Mouse (Mus musculus) brown adipose tissue, adult 24 weeks (tissue): Measurements from ENCODE around the gene Nipal4. TPM values are rescaled to one million over a fixed set of nuclear protein-coding genes. Genes with fewer than 3 reads are reported as not detected.

Experiments used
- H3K27ac ChIP-seq: fragments of 200-500 bp; replicated peaks from 2 replicates; pipeline ENCODE4 v1.5.1; 2012; ENCODE audit warnings: low read depth, mild to moderate bottlenecking, low read length
- H3K4me1 ChIP-seq: fragments of 200-500 bp; 2 replicates; pipeline ENCODE4 v1.6.1; 2012; ENCODE audit warnings: low read length, mixed read lengths; ENCODE audit not compliant: control insufficient read depth, insufficient read depth, insufficient read length
- H3K4me3 ChIP-seq: fragments of 200-500 bp; 2 replicates; pipeline ENCODE4 v1.5.1; 2012; ENCODE audit warnings: low read depth, mild to moderate bottlenecking, low read length, moderate library complexity; ENCODE audit not compliant: insufficient read depth
- polyA plus RNA-seq: library from polyadenylated mRNA; stranded (reverse); fragments of >200 nt; gene quantifications from 2 replicates; pipeline ENCODE4 v1.2.4, GENCODE M21; 2012; ENCODE audit not compliant: missing spikeins, insufficient read depth, insufficient read length

The Nipal4 gene
- polyA plus RNA-seq, 1 experiment, result not detected

DNA sequence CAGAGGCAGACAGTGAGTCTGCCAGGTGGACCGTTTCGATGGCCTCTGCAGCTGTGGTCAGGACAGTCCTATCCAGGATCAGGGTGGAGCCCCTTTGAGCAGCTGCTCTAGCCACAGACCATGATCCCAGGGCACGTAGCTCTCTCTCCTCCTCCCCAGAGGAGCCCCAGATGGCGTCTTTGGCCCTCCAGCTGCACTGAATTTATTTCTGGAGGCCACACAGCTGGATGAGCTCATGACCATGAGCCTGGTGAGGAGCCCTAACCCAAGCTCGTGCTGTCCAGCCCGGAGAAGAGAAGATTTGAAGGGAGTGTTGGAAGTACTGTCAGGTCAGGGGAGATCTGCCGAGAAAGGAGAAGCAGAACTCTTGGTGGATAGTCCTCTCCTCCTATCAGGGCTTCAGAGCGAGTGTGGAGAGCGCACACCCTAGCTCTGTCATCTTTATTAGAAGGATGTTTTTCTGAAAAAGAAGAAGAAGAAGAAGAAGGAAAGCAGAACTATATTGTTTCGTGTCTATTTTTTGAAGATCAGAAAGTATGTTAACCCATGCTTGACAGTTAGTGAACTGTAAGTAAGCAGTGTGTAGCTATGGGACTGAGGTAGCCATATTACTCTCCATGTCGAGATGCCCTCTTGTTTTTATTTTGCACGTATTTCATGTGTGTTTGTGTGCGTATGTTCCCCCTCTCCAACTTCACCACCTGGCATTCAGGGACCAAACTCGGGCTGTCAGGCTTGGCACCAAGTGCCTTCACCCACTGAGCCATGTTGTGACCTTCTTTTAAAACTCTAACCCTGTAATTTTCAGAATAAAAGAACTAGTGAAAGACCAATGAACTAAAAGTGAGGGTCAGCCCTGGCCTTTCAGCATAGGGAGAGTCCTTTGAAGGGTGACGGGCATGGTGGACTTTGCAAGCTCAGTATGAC lies 38.4 kb downstream of the Nipal4 start:
- no peak overlapping the region for H3K4me3 ChIP-seq
- peaks cover 6% of the 10 kb centered on the region for H3K4me1 ChIP-seq
- peak overlapping the region; percentile 48 for H3K27ac ChIP-seq

DNA sequence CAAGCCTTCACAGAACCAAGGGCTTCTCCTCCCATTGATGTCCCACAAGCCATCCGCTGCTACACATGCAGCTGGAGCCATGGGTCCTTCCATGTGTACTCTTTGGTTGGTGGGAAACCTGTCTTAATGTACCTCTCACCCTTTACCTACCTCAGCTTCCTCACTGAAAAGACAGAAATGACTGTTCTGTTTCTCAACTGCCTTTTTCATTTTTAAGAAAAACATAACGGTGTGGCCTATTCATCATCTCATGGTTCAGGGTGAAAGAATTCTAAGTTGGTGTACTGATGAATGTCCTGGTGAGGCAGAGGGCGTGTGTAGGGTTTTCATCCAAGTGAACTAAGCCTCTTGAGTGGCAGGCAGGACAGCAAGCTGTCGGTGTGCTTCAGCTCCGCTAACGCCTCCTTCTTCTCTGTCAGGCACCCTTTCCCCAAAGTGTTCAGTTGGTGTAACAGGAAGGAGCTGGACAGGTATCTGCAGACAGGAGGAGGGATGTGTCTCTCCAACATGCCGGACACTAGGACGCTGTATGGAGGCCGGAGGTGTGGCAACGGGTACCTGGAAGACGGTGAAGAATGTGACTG lies 39.4 kb downstream of the Nipal4 start:
- Histone ChIP-seq H3K4me1 (peaks cover 12% of the 10 kb centered on the region), H3K4me3 (no peak overlapping the region), H3K27ac (peak overlapping the region; percentile 48)

DNA sequence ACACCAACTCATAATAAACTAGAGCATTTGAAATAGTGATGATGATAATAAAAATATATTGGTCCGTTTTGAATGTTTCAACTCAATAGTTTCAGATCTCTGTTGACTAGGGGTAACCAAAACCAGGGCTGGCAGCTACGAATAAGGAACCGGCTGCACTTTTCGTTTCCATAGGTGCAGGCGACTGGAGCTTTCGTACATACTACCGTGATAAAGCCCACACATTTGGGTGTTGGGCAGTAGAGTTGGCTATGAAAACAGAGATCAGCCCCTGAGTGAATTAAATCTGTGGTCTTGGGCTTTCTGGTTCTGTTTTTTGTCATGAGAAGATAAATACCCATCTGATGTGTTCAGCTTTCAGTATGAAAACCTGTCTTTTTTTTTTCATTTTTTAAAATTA lies 40.0 kb downstream of the Nipal4 start:
- H3K4me3 ChIP-seq, result no peak overlapping the region
- peaks cover 12% of the 10 kb centered on the region for H3K4me1 ChIP-seq
- no peak overlapping the region for H3K27ac ChIP-seq

DNA sequence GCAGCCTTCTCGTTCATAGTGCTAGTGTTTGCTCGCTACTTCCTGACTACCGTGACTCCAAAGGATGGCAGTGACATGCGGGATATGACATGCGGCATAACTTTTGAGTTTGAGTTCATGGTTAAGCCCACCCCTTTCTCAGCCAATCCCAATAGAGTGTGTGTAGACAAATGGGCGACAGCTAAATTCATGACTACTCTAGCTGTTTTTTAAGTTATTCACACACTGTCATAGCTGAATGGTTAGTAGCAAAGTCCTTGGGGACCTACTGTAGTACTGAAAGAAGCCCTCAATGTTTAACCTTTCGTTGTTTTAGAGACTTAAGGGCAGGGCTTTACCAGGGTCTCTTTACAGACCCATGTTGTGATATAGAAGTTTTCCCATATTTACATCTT lies 40.5 kb downstream of the Nipal4 start:
- Histone ChIP-seq H3K4me3 (no peak overlapping the region), H3K27ac (no peak overlapping the region), H3K4me1 (peaks cover 12% of the 10 kb centered on the region)

DNA sequence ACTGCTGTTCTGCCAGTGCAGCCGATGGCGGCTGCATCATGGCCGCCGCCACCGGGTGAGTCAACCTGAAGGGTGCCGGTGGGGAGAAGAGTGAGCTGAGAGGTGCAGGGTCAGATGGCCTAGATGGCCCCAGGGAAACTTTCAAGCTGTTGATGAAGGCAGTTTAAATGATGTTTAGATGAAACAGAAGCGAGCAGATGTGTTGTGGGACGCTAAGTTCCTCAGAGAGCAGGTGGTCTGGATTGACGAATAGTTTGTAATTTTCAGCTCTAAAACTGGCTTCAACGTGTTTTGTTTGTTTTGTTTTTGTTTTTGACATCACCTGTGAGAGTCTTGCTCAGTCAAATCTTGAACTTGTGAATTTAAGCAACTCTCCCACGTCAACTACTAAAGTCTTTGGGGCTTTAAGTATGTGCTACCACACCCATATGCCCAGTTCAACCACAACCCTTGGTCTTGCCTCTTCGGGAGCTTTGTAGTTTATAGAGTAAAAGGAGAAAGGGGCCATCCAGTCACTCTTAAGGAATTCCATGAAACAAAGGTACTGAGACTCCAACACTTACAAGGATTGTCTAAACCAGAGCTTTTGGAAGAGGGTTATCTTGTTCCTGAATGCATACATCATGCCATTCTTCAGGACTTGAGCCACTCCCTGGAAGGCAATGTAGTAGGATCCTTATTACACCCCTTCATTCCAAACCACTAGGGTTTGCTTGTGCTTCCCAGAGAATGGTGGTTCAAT lies 41.0 kb downstream of the Nipal4 start:
- Histone ChIP-seq H3K4me1 (peaks cover 15% of the 10 kb centered on the region), H3K27ac (no peak overlapping the region), H3K4me3 (no peak overlapping the region)

DNA sequence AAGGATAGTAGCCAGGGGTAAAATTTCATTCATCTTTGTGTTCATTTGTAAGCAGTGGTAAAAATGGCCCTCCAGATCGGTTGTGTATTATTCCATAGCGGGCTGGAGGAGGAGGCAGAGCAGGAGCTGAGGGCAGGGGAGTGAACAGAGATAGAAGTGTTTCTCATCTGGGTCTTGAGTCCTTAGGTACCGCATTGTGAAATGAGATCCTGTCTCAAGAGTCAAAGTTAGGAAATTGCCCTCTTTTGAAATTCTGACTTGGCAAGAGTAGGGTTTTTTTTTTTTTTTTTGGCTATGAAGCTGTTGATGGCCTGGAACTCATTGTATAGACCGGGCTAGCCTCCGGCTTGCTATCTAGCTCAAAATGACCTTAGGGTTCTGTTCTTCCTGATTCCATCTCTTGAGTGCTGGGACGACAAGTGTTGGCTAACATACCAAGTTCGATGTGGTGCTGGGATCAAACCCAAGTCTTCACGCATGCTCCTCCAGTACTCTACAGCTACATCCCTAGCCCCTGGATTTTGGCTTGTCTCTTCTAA lies 42.9 kb downstream of the Nipal4 start:
- Histone ChIP-seq H3K4me1 (peaks cover 21% of the 10 kb centered on the region), H3K27ac (peak overlapping the region; percentile 37; the same call in 1 of the 2 replicates), H3K4me3 (no peak overlapping the region)

DNA sequence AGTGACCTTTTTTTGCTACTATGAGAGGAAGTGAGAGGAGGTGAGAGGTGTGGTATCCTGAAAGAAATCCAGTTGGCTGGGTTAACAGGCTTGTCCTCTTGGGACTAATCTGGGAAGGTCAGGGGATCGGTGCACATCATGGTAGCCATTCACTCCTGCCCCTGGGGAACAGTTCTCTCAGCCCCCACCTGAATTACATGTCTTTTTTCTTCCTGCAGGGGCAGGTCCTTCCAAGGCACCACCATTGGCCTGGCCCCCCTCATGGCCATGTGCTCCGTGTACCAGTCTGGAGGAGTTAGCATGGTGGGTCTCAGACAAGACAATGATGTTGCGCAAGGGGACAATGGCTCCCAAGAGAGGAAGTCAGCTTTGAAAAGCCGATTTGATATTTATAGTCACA lies 43.4 kb downstream of the Nipal4 start:
- peak overlapping the region; percentile 35 for H3K27ac ChIP-seq
- peaks cover 21% of the 10 kb centered on the region for H3K4me1 ChIP-seq
- no peak overlapping the region for H3K4me3 ChIP-seq

DNA sequence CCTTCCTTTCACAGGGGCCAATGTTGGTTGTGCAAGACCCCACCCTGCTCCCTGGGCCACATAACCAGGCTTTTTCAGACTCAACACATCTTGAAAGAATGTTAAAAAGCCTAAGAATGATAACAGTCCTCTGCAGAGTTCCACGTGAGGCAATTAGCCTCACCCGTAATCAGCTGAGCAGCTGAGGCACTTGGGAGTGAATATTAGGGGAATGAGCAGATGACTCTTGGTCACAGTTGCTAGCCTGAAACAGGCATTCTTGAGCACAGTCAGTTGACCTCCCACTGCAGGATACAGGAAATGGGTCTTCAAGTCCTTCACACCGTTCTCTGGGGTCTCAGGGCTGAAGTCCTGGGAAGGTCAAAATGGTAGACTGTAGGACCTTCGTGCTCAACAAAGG lies 44.6 kb downstream of the Nipal4 start:
- no peak overlapping the region for H3K4me3 ChIP-seq
- H3K4me1 ChIP-seq, result peaks cover 24% of the 10 kb centered on the region
- H3K27ac ChIP-seq, result no peak overlapping the region

DNA sequence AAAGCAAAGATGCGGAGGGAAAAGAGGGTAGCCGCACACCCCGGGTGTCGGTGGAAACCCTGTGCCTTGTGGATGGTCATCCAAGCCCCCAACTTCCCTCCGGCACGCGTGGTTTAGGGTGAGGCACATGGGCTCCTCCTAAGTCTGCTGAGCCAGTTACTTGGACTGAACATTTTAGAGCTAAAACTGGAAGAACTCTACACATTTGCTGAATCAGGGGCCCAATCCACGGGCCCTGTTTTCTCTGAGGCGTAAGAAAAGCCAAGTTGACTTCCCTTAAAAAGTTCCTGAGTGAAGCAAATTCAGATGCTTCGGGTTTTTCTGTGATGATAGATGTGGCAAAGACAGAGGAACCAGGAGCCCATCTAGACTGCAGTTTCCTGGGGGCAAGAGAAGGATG lies 46.2 kb downstream of the Nipal4 start:
- Histone ChIP-seq H3K4me3 (no peak overlapping the region), H3K4me1 (peaks cover 29% of the 10 kb centered on the region), H3K27ac (peak overlapping the region; percentile 19)

DNA sequence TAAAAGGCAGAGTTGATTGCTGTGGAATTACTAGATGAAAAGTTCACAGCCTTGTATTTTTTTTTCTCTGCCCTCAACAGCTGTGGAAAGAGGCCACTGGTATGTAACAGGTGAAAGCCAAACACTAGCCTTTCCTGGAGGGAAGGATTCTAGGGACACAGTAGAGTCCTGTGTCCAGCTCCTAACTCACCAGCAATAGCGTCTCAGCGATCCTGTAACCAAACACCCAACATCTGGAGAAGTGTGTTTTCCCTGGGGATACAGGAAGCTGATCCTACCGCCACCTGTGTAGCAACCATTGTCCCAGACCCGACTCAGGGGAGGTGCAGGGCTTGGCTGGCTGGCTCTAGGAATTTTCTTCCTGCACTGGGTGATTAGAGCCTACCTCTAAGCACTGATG lies 46.7 kb downstream of the Nipal4 start:
- Histone ChIP-seq H3K27ac (peak overlapping the region; percentile 19), H3K4me3 (no peak overlapping the region), H3K4me1 (peaks cover 29% of the 10 kb centered on the region)

DNA sequence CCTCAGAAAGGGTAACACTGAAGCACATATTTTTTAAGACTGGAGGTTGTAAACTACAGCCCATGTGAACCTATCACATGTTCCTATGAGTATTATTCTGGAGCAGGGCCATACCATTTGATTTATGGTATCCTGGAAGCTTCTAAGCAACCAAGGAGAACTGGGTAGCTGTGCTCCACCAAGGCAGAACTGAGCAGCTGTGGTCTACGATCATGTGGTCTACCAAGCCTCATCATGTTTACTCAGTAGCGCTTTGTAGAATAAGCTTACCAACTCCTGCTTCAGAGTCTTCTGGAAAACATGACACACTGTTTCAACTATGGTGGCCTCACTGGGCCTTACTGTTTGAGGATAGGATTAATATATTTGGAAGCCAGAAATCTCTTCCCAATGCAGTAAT lies 49.8 kb downstream of the Nipal4 start:
- H3K4me3 ChIP-seq, result no peak overlapping the region
- no peak overlapping the region; the same call in 1 of the 2 replicates for H3K27ac ChIP-seq
- H3K4me1 ChIP-seq, result peaks cover 23% of the 10 kb centered on the region

DNA sequence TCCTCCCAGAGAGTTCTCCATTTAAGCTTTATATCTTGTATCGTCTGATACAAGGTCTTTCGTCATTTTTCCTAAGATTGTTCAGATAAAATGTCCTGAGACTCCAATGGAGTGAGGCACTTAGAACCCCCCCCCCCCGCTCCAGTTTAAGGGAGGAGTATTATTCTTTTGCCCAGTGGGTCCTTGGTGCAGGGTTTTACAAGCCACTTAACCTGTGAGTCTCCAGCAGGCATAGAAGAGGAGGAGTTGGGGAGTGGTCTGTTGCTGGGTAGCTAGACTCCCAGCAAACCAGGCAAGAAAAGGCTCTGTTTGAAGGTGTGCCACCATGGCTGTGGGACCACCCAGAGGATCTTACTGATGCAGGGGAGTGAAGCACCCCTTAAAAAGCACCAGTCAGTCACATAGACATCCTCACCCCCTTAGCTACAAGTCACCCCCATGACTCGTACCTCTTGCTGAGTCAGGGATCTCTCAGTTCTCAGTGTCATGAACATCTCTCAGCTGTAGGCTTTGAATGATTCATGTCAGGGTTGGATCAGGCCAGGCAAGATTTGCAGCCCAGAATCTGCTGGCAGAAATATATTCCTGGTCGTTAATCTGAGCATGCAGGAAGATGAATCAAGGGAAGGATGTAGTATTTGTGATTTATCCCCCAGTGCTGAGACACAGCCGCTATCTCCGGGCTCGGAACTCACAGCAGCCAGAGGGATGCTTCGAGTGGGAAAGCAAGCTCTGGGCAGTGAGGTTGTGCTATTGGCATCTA lies 50.7 kb downstream of the Nipal4 start:
- Histone ChIP-seq H3K4me1 (peaks cover 23% of the 10 kb centered on the region), H3K4me3 (no peak overlapping the region), H3K27ac (no peak overlapping the region)

DNA sequence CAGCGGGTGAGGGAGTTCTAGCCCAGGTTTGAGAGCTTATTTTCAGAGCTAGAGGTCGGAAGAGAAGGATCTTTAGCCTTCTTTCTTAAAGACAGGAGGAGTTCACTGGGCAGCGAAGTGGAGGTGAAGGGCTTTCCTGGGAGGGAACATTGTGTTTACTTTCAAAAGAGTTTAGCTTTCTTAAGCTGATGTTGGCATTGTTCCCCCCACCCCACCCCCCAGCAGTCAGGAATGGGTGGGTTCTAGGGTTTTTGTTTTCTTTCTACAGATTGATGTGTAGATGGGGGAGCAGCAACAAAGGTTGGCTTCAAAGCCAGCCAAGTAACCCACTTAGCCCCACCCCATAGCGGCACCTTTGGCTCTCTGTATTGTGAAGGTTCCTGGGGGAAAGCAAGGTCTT lies 51.3 kb downstream of the Nipal4 start:
- Histone ChIP-seq H3K4me1 (peaks cover 18% of the 10 kb centered on the region), H3K27ac (no peak overlapping the region), H3K4me3 (no peak overlapping the region)

DNA sequence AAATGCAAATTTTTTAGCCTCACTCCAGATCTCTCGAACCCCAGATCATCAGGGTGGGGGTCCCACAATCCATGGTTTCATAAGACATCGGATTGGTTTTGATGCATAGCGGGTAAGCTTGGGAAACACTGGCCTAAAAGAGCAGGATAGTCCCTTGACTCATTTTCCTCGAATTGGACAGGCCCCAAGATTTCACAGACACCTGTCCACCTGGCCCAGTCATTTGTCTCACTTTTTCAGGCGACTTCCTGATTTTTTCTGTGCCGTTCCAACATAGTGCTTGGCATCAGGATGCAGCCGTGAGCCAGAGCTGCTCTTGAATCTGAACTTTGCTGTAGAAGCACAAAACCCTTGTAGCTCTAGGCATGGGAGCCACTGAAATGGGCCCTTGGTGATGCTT lies 52.1 kb downstream of the Nipal4 start:
- Histone ChIP-seq H3K27ac (no peak overlapping the region), H3K4me3 (no peak overlapping the region), H3K4me1 (peaks cover 15% of the 10 kb centered on the region)
